Comparison of ENCODE assay signal across 26 mouse cellular contexts in genomic region chr8:45512369-45512768, GRCm38 (mm10).
"Had no signal": no experiment of that assay in that cellular context is flagged by ENCODE, and none has a peak within 500 bp of the region (broad histone marks: within the 10 kb centered on the region; RNA-seq: fewer than 3 reads in every experiment).

No protein-coding gene starts in this region.

- H3K27me3 ChIP-seq: heart, embryonic 12.5 days; hindbrain, embryonic 12.5 days; intestine, embryonic 15.5 days; limb, embryonic 12.5 days; liver, embryonic 13.5 days had no signal

- H3K9me3 ChIP-seq: hindbrain, embryonic 10.5 days; intestine, embryonic 15.5 days; limb, embryonic 10.5 days; limb, embryonic 12.5 days; liver, embryonic 13.5 days had no signal

- DNase-seq: gastrocnemius, adult 2 months; gastrocnemius, postnatal 10 days; gastrocnemius, postnatal 25 days; heart, adult 18-20 months; heart, postnatal 10 days; heart, postnatal 4 days; kidney, adult 18-20 months; kidney, adult 8-10 months; kidney, postnatal 10 days; kidney, postnatal 25 days; kidney, postnatal 4 days; liver; liver, embryonic 13.5 days had no signal

- H3K36me3 ChIP-seq: heart, embryonic 10.5 days; heart, embryonic 12.5 days; hindbrain, embryonic 10.5 days; intestine, embryonic 15.5 days; limb, embryonic 10.5 days; limb, embryonic 12.5 days; liver, embryonic 13.5 days had no signal

- ATAC-seq: hindbrain, embryonic 16.5 days; inflammation-experienced regulatory T-cells, adult 6 months; intestine, embryonic 15.5 days; intestine, postnatal 0 days had no signal

- H3K27ac ChIP-seq: gastrocnemius, adult 2 months; heart, embryonic 10.5 days; hindbrain, embryonic 10.5 days; hindbrain, embryonic 12.5 days; hindbrain, embryonic 14.5 days; intestine, embryonic 15.5 days; left cerebral cortex, adult 2 months; limb, embryonic 10.5 days; limb, embryonic 12.5 days; liver, embryonic 13.5 days had no signal

- H3K4me1 ChIP-seq: liver, embryonic 13.5 days had no signal

- H3K9ac ChIP-seq: heart, embryonic 12.5 days; hindbrain, embryonic 12.5 days; hindbrain, embryonic 14.5 days; intestine, embryonic 15.5 days; limb, embryonic 12.5 days; liver, embryonic 13.5 days had no signal

- H3K4me3 ChIP-seq: gastrocnemius, adult 2 months; heart, embryonic 10.5 days; heart, embryonic 12.5 days; hindbrain, embryonic 10.5 days; hindbrain, embryonic 12.5 days; intestine, embryonic 15.5 days; left cerebral cortex, adult 2 months; limb, embryonic 10.5 days; limb, embryonic 12.5 days; liver, embryonic 13.5 days had no signal

- H3K4me2 ChIP-seq: heart, embryonic 12.5 days; hindbrain, embryonic 12.5 days; hindbrain, embryonic 14.5 days; intestine, embryonic 15.5 days; limb, embryonic 12.5 days; liver, embryonic 11.5 days; liver, embryonic 13.5 days had no signal
